Mouse (Mus musculus): Measurements from ENCODE around the gene Sgsm1.

Sgsm1 gene

GRCm38 (mm10) chr5:113286591-113287520 is 23.7 kb downstream of the Sgsm1 start:
- DNase-seq (ENCODE audit: inconsistent age in 2 of 2, low spot score in 1 of 2), result peak; percentile 22 to 65

GRCm38 (mm10) chr5:113286048-113286447 is 24.5 kb downstream of the Sgsm1 start:
- DNase-seq (ENCODE audit: inconsistent age in 2 of 2, low spot score in 1 of 2), result no peak

DNA sequence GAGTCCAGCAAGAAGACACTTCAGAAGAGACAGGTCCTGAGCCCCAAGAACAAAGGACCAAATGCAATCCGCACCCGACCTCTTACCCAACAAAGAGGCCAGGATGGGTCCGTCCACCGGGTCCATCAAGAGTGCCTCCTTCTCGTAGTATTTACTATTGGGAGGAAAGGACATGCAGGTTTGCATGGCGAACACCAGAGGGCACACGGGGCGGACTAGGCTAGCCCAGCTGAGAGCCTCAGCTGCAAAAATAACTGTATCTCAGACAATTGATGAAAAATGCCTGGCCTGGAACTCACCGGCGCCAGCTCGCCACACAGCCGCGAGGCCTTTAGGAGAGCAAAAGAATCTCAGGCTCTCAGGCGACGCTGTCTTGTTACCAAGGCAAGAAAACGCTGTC is 25.0 kb downstream of the Sgsm1 start:
- no peak for DNase-seq (ENCODE audit: inconsistent age in 2 of 2, low spot score in 1 of 2)

GRCm38 (mm10) chr5:113283726-113284125 is 26.9 kb downstream of the Sgsm1 start:
- DNase-seq (ENCODE audit: inconsistent age in 2 of 2, low spot score in 1 of 2), result no peak

DNA sequence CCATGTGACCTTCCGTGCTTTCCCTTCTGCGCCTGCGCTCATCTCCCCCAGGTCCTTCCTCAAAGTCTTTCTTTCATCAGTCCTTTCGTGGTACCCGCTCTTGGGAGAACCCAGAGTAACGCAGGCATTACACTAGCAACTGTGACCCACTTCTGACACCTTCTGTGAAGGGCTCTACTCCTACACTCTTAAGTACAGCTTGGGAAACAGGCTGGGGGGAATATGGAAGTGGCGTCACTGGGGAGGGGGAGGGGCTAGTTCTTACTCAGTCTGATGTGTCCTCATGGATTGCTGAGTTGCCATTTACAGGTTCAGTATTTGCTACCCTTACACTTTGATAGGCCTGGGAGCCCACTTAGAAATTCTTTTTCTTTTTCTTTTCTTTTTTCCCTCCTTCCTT is 29.0 kb downstream of the Sgsm1 start:
- no peak for DNase-seq (ENCODE audit: inconsistent age in 2 of 2, low spot score in 1 of 2)

GRCm38 (mm10) chr5:113280138-113280856 is 30.3 kb downstream of the Sgsm1 start:
- DNase-seq (ENCODE audit: inconsistent age in 2 of 2, low spot score in 1 of 2), result peak in 1 of 2 experiments; percentile 13

DNA sequence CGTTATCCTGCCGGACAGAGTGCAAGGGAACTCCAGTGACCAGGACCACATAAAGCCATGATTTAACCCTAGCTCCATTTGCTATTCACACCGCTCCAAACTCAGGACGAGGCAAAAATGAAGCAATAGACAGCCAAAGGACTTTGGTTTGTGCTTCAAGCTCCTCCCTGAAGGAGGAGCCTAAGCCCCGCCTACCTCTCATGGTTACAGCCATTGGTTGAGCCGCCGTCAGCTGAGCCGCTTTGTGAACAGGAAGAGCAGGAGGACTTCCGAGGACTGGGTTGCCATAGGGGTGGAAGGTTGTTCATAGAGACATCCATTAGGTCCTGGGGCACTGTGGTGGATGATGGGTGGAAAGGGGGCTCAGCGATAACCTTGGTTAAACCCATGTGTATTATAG is 34.7 kb downstream of the Sgsm1 start:
- DNase-seq (ENCODE audit: inconsistent age in 2 of 2, low spot score in 1 of 2), result no peak

DNA sequence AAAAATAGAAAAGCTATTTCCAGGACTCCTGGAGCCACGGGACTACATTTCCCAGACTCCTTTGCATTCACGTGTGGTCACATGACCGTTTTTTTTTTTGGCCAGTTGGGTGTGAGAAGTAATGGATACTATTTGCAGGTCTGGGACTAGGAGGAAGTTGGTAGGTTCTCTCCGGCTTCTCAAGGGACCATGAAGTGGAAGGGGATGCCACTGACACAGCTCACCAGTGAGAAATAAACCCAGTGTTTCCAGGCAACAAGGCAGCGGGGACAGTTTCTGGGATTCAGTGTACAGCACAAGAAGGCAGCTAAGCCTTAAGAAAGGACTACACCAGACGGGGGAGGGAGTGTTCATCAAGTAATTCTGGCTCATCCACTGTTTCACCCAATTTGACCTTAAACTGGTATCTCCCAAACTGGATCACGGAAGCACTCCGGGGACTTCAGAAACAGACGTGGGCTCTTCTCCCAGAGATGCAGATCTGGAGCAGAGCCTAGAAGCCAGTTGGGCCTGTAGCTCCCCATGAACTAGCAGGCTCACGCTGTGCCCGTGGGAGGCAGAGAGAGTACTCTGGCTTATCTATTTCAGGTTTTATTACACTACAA is 39.3 kb downstream of the Sgsm1 start:
- DNase-seq (ENCODE audit: inconsistent age in 2 of 2, low spot score in 1 of 2), result no peak

DNA sequence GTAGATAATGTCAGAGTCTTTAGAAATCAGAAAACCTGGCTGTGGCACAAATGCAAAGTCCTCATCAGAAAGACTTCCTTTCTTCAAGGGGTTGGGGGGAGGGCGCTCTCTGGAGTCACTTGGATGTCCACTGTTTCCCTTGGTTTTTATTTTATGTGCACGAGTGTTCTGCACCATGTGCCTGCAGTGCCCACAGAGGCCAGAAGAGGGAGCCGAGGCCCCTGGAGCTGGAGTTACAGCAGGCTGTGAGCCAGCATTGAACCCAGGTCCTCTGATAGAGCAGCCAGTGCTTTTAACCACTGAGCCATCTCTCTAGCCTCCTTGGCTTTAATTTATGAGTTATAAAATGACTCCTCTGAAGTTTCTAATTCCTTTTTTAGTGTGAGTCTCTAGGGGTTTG is 40.5 kb downstream of the Sgsm1 start:
- DNase-seq (ENCODE audit: inconsistent age in 2 of 2, low spot score in 1 of 2), result no peak

DNA sequence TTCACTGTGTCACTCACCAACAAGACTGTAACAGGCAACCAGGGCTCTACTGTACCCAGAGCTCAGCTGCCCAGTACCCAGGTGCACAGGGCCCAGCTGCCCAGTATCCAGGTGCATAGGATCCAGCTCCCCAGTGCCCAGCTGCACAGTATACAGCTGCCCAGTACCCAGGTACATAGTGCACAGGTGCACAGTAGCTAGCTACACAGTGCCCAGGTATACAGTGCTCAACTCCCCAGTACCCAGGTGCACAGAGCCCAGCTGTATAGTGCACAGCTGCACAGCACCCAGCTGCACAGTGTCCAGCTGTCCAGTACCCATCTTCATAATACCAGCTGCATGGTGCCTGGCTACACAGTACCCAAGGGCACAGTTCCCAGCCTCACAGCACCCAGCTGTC is 42.3 kb downstream of the Sgsm1 start:
- DNase-seq (ENCODE audit: inconsistent age in 2 of 2, low spot score in 1 of 2), result no peak

DNA sequence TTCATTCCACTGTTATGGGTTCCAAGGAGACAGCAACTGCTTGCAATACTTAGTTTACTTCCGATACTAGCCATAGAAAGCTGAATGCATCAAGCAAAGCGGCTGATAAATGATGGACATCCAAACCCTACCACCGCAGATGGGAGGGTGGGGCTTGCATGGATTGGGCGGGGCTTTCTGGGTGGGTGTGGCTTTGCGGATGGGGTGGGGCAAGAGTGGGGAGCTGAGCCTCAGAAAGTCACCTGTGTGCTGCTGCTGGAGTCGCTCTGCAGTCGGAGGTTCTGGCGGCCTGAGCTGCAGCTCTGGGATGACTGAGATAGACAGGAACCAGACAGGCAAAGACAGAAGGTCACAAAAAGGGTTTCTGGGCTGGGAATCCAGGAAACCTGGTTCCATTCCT is 44.9 kb downstream of the Sgsm1 start:
- DNase-seq (ENCODE audit: inconsistent age in 2 of 2, low spot score in 1 of 2), result no peak

- no peak for DNase-seq (ENCODE audit: inconsistent age in 2 of 2, low spot score in 1 of 2)
Measured at GRCm38 (mm10) chr5:113250806-113251205, 59.8 kb downstream of the Sgsm1 start.

- no peak for DNase-seq (ENCODE audit: inconsistent age in 2 of 2, low spot score in 1 of 2)
Measured at GRCm38 (mm10) chr5:113249263-113249930, 61.2 kb downstream of the Sgsm1 start.

GRCm38 (mm10) chr5:113230196-113230595 is 80.4 kb downstream of the Sgsm1 start:
- no peak for DNase-seq (ENCODE audit: inconsistent age in 2 of 2, low spot score in 1 of 2)

DNA sequence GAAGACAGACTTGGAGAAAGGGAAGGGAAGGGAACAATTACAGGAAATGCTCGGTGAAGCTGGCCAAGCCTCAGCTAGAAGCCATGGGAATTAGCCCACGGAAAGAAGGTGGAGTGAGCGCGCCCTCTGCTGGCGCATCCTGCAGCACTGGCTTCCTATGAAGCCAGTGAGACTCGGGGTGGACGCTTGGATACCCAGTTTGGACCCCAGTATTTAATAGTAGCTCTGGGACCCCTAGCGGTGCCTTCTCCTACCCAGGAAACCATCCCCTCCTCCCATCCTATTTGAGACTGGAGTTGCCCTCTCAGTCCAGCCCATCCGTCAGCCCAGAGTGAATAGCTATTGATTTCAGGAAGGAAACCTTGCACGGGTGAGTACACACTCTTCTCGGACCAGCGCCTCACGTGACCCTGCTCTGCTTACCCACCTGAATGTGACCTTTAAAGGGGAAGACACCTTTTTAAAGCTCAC is 83.9 kb downstream of the Sgsm1 start, which contains the start of gene Tmem211:
TSS of gene Tmem211 (plus strand) at position 278 of the 471 bp plus-strand sequence.
- peak; percentile 74 to 92 for DNase-seq (ENCODE audit: inconsistent age in 2 of 2, low spot score in 1 of 2)

GRCm38 (mm10) chr5:113225686-113226435 is 84.7 kb downstream of the Sgsm1 start:
- peak in 1 of 2 experiments; percentile 23 for DNase-seq (ENCODE audit: inconsistent age in 2 of 2, low spot score in 1 of 2)

GRCm38 (mm10) chr5:113225271-113225670 is 85.3 kb downstream of the Sgsm1 start:
- DNase-seq (ENCODE audit: inconsistent age in 2 of 2, low spot score in 1 of 2), result peak in 1 of 2 experiments; percentile 48

DNA sequence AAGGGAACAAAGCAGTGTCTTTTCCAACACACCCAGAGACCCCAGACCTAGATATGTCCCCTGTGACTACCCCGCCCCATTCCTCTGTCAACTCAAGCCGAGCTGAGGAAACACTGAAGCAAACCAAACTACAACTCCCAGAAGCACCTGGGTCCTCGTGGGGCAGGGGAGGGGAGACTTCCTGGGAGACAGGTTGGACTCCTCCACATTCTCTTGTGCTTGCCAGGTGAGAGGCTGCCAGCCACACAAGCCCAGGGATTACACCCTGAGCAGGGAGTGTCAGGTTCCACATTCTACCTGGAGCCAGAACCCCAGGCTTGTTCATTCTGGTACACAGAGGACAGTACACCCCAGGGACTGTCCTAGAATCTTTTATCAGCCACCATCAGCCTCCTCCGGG is 86.7 kb downstream of the Sgsm1 start:
- peak in 1 of 2 experiments; percentile 22 for DNase-seq (ENCODE audit: inconsistent age in 2 of 2, low spot score in 1 of 2)

GRCm38 (mm10) chr5:113221147-113221865 is 89.3 kb downstream of the Sgsm1 start, which contains the start of gene 2900026A02Rik:
Gene 2900026A02Rik (minus strand): TSS chr5:113221236.
- DNase-seq (ENCODE audit: inconsistent age in 2 of 2, low spot score in 1 of 2), result peak; percentile 71 to 90
